Mouse (Mus musculus) cortical plate, adult 2 months (tissue): ENCODE data around the gene Exoc3. TPM values are rescaled to one million over a fixed set of nuclear protein-coding genes. Genes with fewer than 3 reads are reported as not detected.

Source experiments
- H3K27ac ChIP-seq: fragments of 200-500 bp; 2 replicates; pipeline ENCODE4 v1.5.1; 2012; ENCODE audit warnings: low read length, control low read depth, inconsistent platforms; ENCODE audit not compliant: insufficient read depth
- H3K4me1 ChIP-seq: fragments of 200-500 bp; 2 replicates; pipeline ENCODE4 v1.6.1; 2011; ENCODE audit warnings: low read length; ENCODE audit not compliant: control insufficient read depth, insufficient read depth
- H3K4me3 ChIP-seq: fragments of 200-500 bp; 2 replicates; pipeline ENCODE4 v1.5.1; 2011; ENCODE audit warnings: mild to moderate bottlenecking, low read length, control low read depth; ENCODE audit not compliant: insufficient read depth
- CTCF ChIP-seq: fragments of 200-500 bp; IDR thresholded peaks from 2 replicates; pipeline ENCODE4 v1.5.1; 2011; ENCODE audit warnings: mild to moderate bottlenecking, control low read depth, low read length; ENCODE audit not compliant: insufficient read depth; ENCODE audit errors: extremely low read depth
- POLR2A ChIP-seq: fragments of 200-500 bp; IDR thresholded peaks from 2 replicates; pipeline ENCODE4 v1.6.1; 2011; ENCODE audit warnings: mild to moderate bottlenecking, low read length, control low read depth; ENCODE audit not compliant: insufficient read depth; ENCODE audit errors: extremely low read depth
- polyA plus RNA-seq: library from polyadenylated mRNA; depleted of rRNA; stranded (reverse); fragments of >200 nt; gene quantifications from 2 replicates; pipeline ENCODE4 v1.2.3, GENCODE M21; 2012

Gene Exoc3
- polyA plus RNA-seq, 1 experiment: 49.8 TPM

DNA sequence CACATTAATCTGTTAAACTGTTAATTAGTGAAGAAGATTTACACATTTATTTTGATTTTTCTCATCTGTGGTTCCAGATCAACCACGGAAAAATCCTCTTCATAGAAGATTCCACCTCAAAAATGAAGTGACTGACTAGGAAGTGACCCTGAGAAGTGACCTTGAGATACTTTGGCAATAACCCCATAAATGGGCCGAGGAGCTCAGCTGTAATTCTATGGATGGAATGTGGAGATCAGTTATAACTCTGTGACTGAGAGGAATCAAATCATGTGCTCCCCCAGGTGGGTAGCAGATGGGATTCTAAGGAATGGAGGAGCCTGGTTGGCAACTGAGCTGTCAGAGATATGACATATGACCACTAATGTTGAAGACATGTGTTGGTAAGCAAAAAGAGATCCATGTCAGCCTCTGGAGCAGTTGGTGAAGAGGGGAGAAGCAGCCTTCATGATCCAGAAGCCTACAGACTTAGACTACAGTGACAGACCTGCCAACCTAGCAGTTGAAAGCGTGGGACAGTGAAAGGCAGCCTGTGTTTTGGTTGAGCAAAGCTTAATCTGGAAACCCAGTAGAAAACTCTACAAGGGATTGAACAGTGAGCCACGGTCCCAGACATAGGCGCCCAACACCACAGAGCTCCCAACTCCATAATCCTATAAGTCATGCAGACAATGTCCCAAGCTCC, 25.4 kb downstream of the Exoc3 start:
- H3K27ac ChIP-seq: no peak overlapping the region
- TF ChIP-seq CTCF (no peak), POLR2A (no peak)
- no peaks in the 10 kb centered on the region for H3K4me1 ChIP-seq
- H3K4me3 ChIP-seq: no peak overlapping the region

DNA sequence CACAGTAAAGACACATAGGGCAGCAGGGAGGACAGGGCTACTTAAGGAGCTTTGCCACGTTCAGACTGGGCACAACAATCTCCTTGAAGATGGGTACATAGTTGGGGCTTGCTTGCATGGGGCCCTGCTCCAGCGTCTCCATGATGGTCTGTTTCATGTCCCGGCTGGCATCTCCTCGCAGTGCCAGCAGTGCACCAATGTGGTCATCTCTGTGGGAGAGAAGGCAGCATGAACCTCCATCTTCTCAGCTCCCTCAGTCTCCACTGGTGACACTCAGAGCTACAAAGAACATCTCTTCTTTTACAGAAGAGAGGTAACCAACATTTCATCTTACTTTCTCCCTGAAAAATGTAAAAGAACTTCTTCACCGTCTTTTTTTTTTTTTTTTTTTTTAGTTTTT, 36.5 kb downstream of the Exoc3 start:
- no peak for TF ChIP-seq CTCF
- TF ChIP-seq POLR2A: no peak
- no peak overlapping the region for H3K4me3 ChIP-seq
- no peak overlapping the region for H3K27ac ChIP-seq
- H3K4me1 ChIP-seq: no peaks in the 10 kb centered on the region

DNA sequence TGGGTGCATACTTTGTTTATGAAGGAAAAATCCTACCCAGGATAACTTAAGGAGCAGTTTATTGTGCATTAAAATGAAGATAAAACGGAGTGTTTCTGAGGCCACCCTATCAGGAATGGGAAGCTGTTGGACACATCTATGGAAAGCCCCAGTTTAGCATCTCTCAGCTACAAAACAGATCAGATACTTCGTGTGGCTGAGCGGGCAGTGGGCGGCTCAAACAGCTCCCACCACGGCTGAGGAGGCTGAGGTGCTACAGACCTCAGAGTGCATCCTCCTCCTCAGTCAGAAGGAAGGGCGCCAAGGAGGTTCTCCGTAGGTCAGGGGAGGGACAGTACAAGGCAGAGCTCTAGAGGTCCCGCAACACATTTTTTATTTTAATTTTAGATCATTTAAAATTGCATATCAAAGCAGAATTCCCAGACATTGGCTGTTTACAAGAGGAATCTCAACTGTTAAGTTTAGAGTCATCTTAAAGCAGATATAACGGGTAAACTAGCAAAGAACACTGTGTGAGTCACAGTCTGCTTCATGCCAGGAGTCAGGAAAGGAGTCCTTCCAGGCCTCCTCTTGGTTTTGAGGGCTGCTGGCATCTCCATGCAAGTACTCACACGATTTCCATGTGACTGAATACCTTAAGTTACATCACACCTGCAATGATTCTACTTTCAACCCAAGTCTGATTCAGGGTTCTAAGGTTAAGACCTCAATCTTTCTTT, 38.9 kb downstream of the Exoc3 start:
- Histone ChIP-seq H3K4me3 (no peak overlapping the region), H3K27ac (peak overlapping the region; percentile 58; the same call in 1 of the 2 replicates), H3K4me1 (no peaks in the 10 kb centered on the region; the same call in 1 of the 2 replicates)
- TF ChIP-seq POLR2A (no peak), CTCF (no peak)

DNA sequence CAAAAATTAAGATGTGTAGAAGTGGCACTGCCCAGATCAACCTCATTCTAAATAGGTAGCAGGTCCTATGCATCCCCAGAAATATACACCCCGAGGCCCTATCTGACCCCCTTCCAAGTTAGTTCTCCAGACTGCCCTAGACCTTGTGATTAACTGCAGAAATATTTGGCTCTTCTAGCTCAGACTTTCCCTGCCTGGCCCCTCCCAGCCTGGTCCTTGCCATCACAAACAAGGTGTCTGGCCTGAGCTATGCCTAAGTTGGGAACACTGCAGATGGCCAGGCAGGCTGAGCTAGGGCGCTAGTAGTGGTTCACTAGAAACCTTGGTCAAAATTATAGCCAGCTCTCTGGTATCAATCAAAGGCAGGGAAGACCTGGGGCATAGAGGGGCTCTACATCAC, 41.0 kb downstream of the Exoc3 start:
- TF ChIP-seq POLR2A: no peak
- no peak for TF ChIP-seq CTCF
- Histone ChIP-seq H3K4me3 (no peak overlapping the region), H3K27ac (no peak overlapping the region), H3K4me1 (no peaks in the 10 kb centered on the region; the same call in 1 of the 2 replicates)

DNA sequence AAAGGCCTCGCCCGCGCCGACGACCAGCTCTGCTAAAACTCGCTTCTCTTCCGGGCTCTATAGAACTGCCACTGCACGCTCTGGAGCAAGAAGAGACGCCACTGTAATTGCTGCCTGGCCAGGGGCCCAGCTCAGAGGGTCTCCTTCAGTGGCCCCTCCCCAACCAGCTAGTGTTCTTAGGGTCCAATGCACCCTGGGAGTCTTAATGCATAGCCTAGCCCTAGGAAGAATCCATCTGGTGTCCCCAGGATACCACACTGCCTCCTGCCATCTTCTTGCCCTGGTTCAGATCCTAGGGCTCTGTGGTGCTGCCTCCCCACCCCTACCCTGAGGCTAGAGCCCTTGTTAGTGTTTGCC, 41.5 kb downstream of the Exoc3 start:
- 0 out of 2 replicates have a peak overlapping the region, but pooled peaks have one; percentile 3 for H3K4me3 ChIP-seq
- H3K27ac ChIP-seq: no peak overlapping the region
- no peaks in the 10 kb centered on the region; the same call in 1 of the 2 replicates for H3K4me1 ChIP-seq
- TF ChIP-seq CTCF (no peak), POLR2A (no peak)

DNA sequence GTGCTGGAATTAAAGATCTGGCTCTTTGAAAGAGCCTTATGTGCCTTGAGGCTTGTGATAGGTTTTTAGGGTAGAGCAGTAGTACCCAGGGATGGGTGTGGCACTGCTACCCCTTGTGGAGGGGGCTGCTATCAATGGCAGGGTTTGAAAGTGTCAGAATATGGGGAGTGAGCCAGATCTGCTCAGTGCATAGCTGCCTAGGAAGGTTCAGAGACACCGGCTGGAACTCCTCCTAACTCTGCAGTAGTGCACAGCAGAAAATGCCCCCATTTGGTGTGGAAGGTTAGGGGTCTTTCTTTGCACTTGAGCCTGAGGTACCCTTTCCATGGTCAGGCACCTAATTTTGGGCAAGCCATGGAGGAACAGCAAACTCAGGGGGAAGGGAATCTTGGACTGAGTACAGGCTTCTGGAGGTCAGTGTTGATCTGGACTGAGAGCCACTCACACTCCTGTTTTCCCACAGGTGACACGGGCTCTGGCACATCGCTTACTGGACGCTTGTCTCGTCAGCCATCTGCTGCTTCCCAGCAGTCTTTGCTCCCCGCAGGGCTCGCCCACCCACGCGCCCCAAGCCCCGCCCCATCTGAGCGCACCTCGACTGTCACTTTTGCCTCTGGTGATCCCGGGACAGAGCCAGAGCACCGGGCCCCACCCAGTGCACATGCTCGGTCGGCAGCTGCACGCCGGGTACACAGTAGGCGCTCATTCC, 42.0 kb downstream of the Exoc3 start:
- no peak overlapping the region for H3K27ac ChIP-seq
- no peaks in the 10 kb centered on the region; the same call in 1 of the 2 replicates for H3K4me1 ChIP-seq
- 0 out of 2 replicates have a peak overlapping the region, but pooled peaks have one; percentile 3 for H3K4me3 ChIP-seq
- TF ChIP-seq CTCF (no peak), POLR2A (no peak)

DNA sequence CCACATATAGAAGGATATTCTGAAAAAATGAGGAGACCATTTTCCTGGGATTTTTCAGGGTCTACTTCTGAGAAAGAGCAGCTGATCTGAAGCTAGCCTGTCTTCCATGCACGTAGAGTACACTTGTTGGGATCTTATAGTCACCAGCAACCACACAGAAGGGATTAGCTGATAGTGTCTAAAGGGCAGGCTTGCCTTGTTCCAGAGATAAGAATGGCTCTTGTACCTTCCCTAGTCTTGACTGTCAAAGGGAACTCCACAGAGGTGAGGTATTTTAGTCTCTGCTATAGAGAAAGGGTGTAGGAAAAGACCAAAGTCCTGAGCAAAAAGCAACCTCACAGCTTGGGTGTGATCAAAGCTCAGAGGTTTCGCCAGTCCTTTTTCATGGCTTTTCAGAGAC, 61.2 kb downstream of the Exoc3 start:
- Histone ChIP-seq H3K4me1 (no peaks in the 10 kb centered on the region), H3K27ac (no peak overlapping the region), H3K4me3 (no peak overlapping the region)
- TF ChIP-seq POLR2A (no peak), CTCF (no peak)

DNA sequence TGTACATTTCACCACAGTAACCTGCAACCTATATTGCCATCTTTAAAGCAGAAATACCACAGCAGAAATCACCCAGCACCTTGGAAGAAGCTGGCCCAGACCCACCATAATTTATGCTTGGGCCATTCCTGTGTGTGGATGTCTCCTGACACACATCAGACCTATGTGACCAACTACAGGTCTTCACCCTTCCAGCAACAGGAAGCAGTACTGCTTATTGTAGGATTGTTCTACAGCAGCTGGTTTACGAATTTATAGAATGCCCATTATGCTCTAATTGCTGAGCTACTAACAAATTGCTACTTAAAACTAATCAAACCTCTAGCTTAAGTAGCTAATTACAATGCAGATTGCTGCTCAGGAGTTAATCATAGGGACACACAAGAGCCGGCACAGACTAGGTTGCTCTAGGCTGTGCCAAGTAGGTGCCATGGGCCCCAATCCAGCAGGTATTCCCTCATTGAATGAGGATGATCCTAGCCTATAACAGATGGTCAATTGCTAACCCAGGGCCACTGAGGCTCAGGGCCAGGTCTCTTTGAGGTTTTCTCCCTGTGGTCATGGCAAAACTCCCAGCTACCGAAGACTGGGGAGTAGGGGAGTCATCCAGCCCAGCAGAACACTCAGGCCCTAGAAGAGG, 62.4 kb downstream of the Exoc3 start:
- TF ChIP-seq POLR2A (no peak), CTCF (no peak)
- Histone ChIP-seq H3K4me3 (no peak overlapping the region), H3K4me1 (no peaks in the 10 kb centered on the region), H3K27ac (no peak overlapping the region)

DNA sequence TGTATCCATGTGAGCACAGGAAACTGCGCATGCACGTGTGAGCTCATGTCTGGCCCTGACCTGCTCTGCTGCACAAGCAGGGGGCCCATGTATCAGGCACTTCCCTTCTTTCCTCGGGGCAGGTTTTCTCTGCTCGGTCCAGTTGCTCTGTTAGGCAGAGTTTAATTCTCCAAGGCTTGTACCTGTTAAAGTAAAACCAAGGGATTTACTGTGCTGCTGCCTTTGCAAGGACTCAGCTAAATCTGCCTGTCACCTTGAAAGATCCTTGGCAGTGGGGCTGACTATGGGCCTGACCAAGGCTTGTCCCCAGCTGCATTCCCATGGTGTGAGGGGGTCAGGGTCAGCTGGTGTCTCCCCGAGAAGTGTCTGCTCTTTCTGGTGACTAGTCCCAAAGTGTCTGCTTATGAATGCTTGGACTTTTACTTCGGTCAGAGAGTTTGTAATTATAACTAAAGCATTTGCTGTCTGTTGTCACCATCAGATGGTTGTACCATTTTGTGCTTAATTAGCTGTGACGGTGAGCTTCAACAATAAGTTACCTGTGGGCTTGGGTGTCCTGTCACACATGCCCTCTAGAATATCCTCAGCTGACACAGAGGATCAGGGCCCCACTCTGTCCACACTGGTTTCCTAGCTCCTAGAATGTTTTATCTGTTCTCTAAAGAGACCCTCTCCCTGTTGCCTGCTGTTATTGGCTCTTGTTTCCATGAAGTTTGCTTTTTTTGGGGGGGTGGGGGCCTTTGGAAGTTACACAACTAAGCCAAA, 64.2 kb downstream of the Exoc3 start:
- TF ChIP-seq CTCF: no peak
- no peak for TF ChIP-seq POLR2A
- Histone ChIP-seq H3K4me1 (no peaks in the 10 kb centered on the region), H3K27ac (no peak overlapping the region), H3K4me3 (no peak overlapping the region)
